Mouse (Mus musculus) CH12.LX (cell line): ENCODE results near the gene Agxt2. TPM values are rescaled to one million over a fixed set of nuclear protein-coding genes. Genes with fewer than 3 reads are reported as not detected.

ENCODE experiments used
- DNase-seq: peaks from one replicate; pipeline ENCODE4 v3.0.0-alpha.2; 2013; ENCODE audit errors: extremely low read depth
- H3K27ac ChIP-seq: 2 replicates; pipeline ENCODE4 v1.5.1; 2012; ENCODE audit warnings: low read depth, mild to moderate bottlenecking, control low read depth, moderate library complexity; ENCODE audit not compliant: insufficient read depth
- H3K27me3 ChIP-seq: replicated peaks from 2 replicates; pipeline ENCODE3; 2012; ENCODE audit warnings: inconsistent platforms
- H3K36me3 ChIP-seq, 2 experiments: replicated peaks in 1 of 2; 2 replicates each; pipeline versions ENCODE3 to v1.6.1; 2012; ENCODE audit warnings: inconsistent platforms in 1 of 2, low read length in 1 of 2, mild to moderate bottlenecking in 1 of 2, mixed read lengths in 1 of 2, moderate library complexity in 1 of 2; ENCODE audit not compliant: control insufficient read depth in 1 of 2, insufficient read depth in 1 of 2
- H3K4me1 ChIP-seq, 2 experiments: 2 replicates each; pipeline ENCODE4 v1.6.1; 2012; ENCODE audit warnings: inconsistent platforms in 1 of 2, moderate library complexity in 1 of 2; ENCODE audit not compliant: insufficient read depth in 2 of 2, control insufficient read depth in 1 of 2
- H3K4me2 ChIP-seq: 2 replicates; pipeline ENCODE4 v1.6.1; 2012; ENCODE audit warnings: low read depth, mild to moderate bottlenecking, control low read depth; ENCODE audit not compliant: poor library complexity, insufficient read depth, severe bottlenecking
- H3K4me3 ChIP-seq, 3 experiments: fragments of 150-350 bp in 1 of 3; sonication (generic) in 1 of 3; replicated peaks in 1 of 3; 2 replicates each; pipeline versions ENCODE3 to v1.5.1; 2011 to 2012; ENCODE audit warnings: low read depth in 2 of 3, low read length in 2 of 3, mild to moderate bottlenecking in 2 of 3, moderate library complexity in 2 of 3, control low read depth in 1 of 3, improper control_type of control experiment in 1 of 3, inconsistent platforms in 1 of 3, mixed read lengths in 1 of 3; ENCODE audit not compliant: poor library complexity in 1 of 3
- H3K79me2 ChIP-seq: replicated peaks from 2 replicates; pipeline ENCODE4 v1.6.1; 2012; ENCODE audit warnings: mild to moderate bottlenecking, moderate library complexity; ENCODE audit not compliant: control insufficient read depth, poor library complexity, insufficient read depth, severe bottlenecking; ENCODE audit errors: extremely low read depth
- H3K9ac ChIP-seq: 2 replicates; pipeline ENCODE4 v1.6.1; 2012; ENCODE audit warnings: low read depth, mild to moderate bottlenecking, control low read depth, moderate library complexity; ENCODE audit not compliant: insufficient read depth
- H3K9me3 ChIP-seq: replicated peaks from 2 replicates; pipeline ENCODE3; 2012; ENCODE audit warnings: low read length, inconsistent platforms, mixed read lengths
- BHLHE40 ChIP-seq: IDR thresholded peaks from 2 replicates; pipeline ENCODE4 v1.6.1; 2011; ENCODE audit warnings: mild to moderate bottlenecking, low read depth, low read length, improper control_type of control experiment
- CHD1 ChIP-seq: IDR thresholded peaks from 2 replicates; pipeline ENCODE4 v1.6.1; 2012; ENCODE audit warnings: low read depth, low read length, improper control_type of control experiment, inconsistent platforms
- CHD2 ChIP-seq: IDR thresholded peaks from 2 replicates; pipeline ENCODE4 v1.6.1; 2011; ENCODE audit warnings: low read length, improper control_type of control experiment
- CTCF ChIP-seq, 2 experiments: IDR thresholded peaks in 1 of 2; conservative IDR thresholded peaks in 1 of 2; 2 replicates each; pipeline ENCODE4 v1.5.1; 2011 to 2012; ENCODE audit warnings: low read depth in 2 of 2, low read length in 2 of 2, improper control_type of control experiment in 1 of 2, inconsistent platforms in 1 of 2, mild to moderate bottlenecking in 1 of 2, moderate library complexity in 1 of 2
- E2F4 ChIP-seq: IDR thresholded peaks from 2 replicates; pipeline ENCODE4 v1.6.1; 2011; ENCODE audit warnings: low read depth, low read length, improper control_type of control experiment; ENCODE audit not compliant: insufficient replicate concordance
- ELF1 ChIP-seq: IDR thresholded peaks from 2 replicates; pipeline ENCODE4 v1.6.1; 2014; ENCODE audit warnings: low read depth, mild to moderate bottlenecking, inconsistent platforms, low read length, improper control_type of control experiment
- ETS1 ChIP-seq: conservative IDR thresholded peaks from 2 replicates; pipeline ENCODE4 v1.6.1; 2012; ENCODE audit warnings: low read depth, mild to moderate bottlenecking, inconsistent platforms, low read length, improper control_type of control experiment, moderate library complexity
- IRF4 ChIP-seq: IDR thresholded peaks from 2 replicates; pipeline ENCODE4 v1.6.1; 2014; ENCODE audit warnings: low read depth, mild to moderate bottlenecking, inconsistent platforms, low read length, improper control_type of control experiment
- JUND ChIP-seq: conservative IDR thresholded peaks from 2 replicates; pipeline ENCODE4 v1.6.1; 2011; ENCODE audit warnings: low read depth, low read length, improper control_type of control experiment
- KAT2A ChIP-seq: IDR thresholded peaks from 2 replicates; pipeline ENCODE4 v1.6.1; 2012; ENCODE audit warnings: low read length, improper control_type of control experiment, inconsistent platforms; ENCODE audit not compliant: insufficient replicate concordance
- MAX ChIP-seq: IDR thresholded peaks from 2 replicates; pipeline ENCODE4 v1.6.1; 2011; ENCODE audit warnings: low read length, improper control_type of control experiment
- MAZ ChIP-seq: IDR thresholded peaks from 2 replicates; pipeline ENCODE4 v1.6.1; 2012; ENCODE audit warnings: low read depth, mild to moderate bottlenecking, inconsistent platforms, low read length, improper control_type of control experiment, moderate library complexity
- MEF2A ChIP-seq: IDR thresholded peaks from 2 replicates; pipeline ENCODE4 v1.6.1; 2014; ENCODE audit warnings: low read depth, mild to moderate bottlenecking, inconsistent platforms, low read length, improper control_type of control experiment, borderline replicate concordance
- MXI1 ChIP-seq: IDR thresholded peaks from 2 replicates; pipeline ENCODE4 v1.6.1; 2011; ENCODE audit warnings: mild to moderate bottlenecking, low read depth, low read length, improper control_type of control experiment
- MYC ChIP-seq: IDR thresholded peaks from 2 replicates; pipeline ENCODE4 v1.6.1; 2011; ENCODE audit warnings: low read depth, mild to moderate bottlenecking, improper control_type of control experiment, low read length
- NRF1 ChIP-seq: IDR thresholded peaks from 2 replicates; pipeline ENCODE4 v1.6.1; 2014; ENCODE audit warnings: low read depth, mild to moderate bottlenecking, inconsistent platforms, low read length, improper control_type of control experiment, moderate library complexity
- POLR2A ChIP-seq: IDR thresholded peaks from 2 replicates; pipeline ENCODE4 v1.6.1; 2011; ENCODE audit warnings: low read depth, mild to moderate bottlenecking, improper control_type of control experiment, low read length
- POLR2AphosphoS2 ChIP-seq: IDR thresholded peaks from 2 replicates; pipeline ENCODE4 v1.6.1; 2011; ENCODE audit warnings: low read depth, low read length, improper control_type of control experiment
- RCOR1 ChIP-seq: conservative IDR thresholded peaks from 2 replicates; pipeline ENCODE4 v1.6.1; 2012; ENCODE audit warnings: low read depth, mild to moderate bottlenecking, inconsistent platforms, low read length, improper control_type of control experiment
- SIN3A ChIP-seq: IDR thresholded peaks from 2 replicates; pipeline ENCODE4 v1.6.1; 2012; ENCODE audit warnings: low read length, improper control_type of control experiment, inconsistent platforms
- TCF12 ChIP-seq: IDR thresholded peaks from 2 replicates; pipeline ENCODE4 v1.6.1; 2014; ENCODE audit warnings: low read depth, mild to moderate bottlenecking, inconsistent platforms, low read length, improper control_type of control experiment
- ZC3H11A ChIP-seq: IDR thresholded peaks from 2 replicates; pipeline ENCODE4 v1.6.1; 2012; ENCODE audit warnings: low read depth, mild to moderate bottlenecking, inconsistent platforms, low read length, improper control_type of control experiment
- ZKSCAN1 ChIP-seq: IDR thresholded peaks from 2 replicates; pipeline ENCODE4 v1.6.1; 2012; ENCODE audit warnings: low read depth, inconsistent platforms, low read length, improper control_type of control experiment, borderline replicate concordance
- ZMIZ1 ChIP-seq: IDR thresholded peaks from 2 replicates; pipeline ENCODE4 v1.6.1; 2012; ENCODE audit warnings: low read depth, mild to moderate bottlenecking, inconsistent platforms, low read length, improper control_type of control experiment
- ZNF384 ChIP-seq: IDR thresholded peaks from 2 replicates; pipeline ENCODE4 v1.6.1; 2012; ENCODE audit warnings: low read depth, low read length, improper control_type of control experiment, inconsistent platforms
- dilution Hi-C: fragments of 300-500 bp; cut with MboI; formaldehyde crosslinking; loops from 2 replicates; pipeline ENCODE4 v1.14.3; 2020; ENCODE audit warnings: low sequenced_read_pairs; ENCODE audit not compliant: extremely low pct_unique_long_range_greater_than_20kb, extremely low pct_ligation_motif_present
- in situ Hi-C: fragments of 300-500 bp; cut with MboI; formaldehyde crosslinking; loops from 3 replicates; pipeline ENCODE4 v1.14.3; 2019; ENCODE audit warnings: low sequenced_read_pairs, low pct_ligation_motif_present, low pct_unique_long_range_greater_than_20kb, mixed read lengths
- polyA plus RNA-seq: library from polyadenylated mRNA; unstranded; fragments of >175 nt; gene quantifications from 2 replicates; pipeline ENCODE4 v1.2.1, GENCODE M21; 2012; ENCODE audit warnings: low read depth; ENCODE audit not compliant: insufficient read length
- total RNA-seq, 2 experiments: library from RNA; depleted of rRNA; stranded (reverse); fragments of 300-350 nt in 1 of 2; fragments of >200 nt in 1 of 2; gene quantifications; 2 replicates each; pipeline ENCODE4 v1.2.3; 2012 to 2014

Gene Agxt2
- total and polyA plus RNA-seq, 3 experiments = 0.14 TPM; not detected in 2

- dilution Hi-C loops (no loop called here), in situ Hi-C loops (no loop called here)
- Histone ChIP-seq H3K9ac (no peak overlapping the region), H3K79me2 (no peaks in the 10 kb centered on the region), H3K4me2 (no peak overlapping the region), H3K27me3 (no peaks in the 10 kb centered on the region), H3K27ac (no peak overlapping the region), H3K4me1 (no peaks in the 10 kb centered on the region), H3K36me3 (no peaks in the 10 kb centered on the region), H3K4me3 (no peak overlapping the region), H3K9me3 (no peaks in the 10 kb centered on the region)
- TF ChIP-seq MAZ (no peak), POLR2AphosphoS2 (no peak), ZC3H11A (no peak), RCOR1 (no peak), NRF1 (no peak), IRF4 (no peak), CHD2 (no peak), POLR2A (no peak), JUND (no peak), E2F4 (no peak), CHD1 (no peak), ZKSCAN1 (no peak), MXI1 (no peak), ZNF384 (no peak), MYC (no peak), ELF1 (no peak), ZMIZ1 (no peak), MEF2A (no peak), CTCF (conservative IDR thresholded peaks at IDR 0.05 in 1 of 2, IDR thresholded peaks at IDR 0.05 in 1 of 2; ENCODE audit: low read depth in 2 of 2, low read length in 2 of 2) (no peak), BHLHE40 (no peak)
- DNase-seq = no peak
Observed at GRCm38 (mm10) chr15:10387263-10387662, 28.9 kb downstream of the Agxt2 start.

GRCm38 (mm10) chr15:10399795-10400194 is 41.5 kb downstream of the Agxt2 start:
- Histone ChIP-seq H3K4me3 (no peak overlapping the region), H3K36me3 (no peaks in the 10 kb centered on the region)
- no peak for DNase-seq

More at GRCm38 (mm10) chr15:10399795-10400194, 41.5 kb downstream of the Agxt2 start:
- Histone ChIP-seq H3K79me2 (no peaks in the 10 kb centered on the region), H3K4me1 (no peaks in the 10 kb centered on the region), H3K9ac (no peak overlapping the region), H3K4me2 (no peak overlapping the region), H3K27ac (no peak overlapping the region), H3K9me3 (peaks cover 2% of the 10 kb centered on the region), H3K27me3 (no peaks in the 10 kb centered on the region)
- dilution Hi-C loops (no loop called here), in situ Hi-C loops (no loop called here)
- TF ChIP-seq NRF1 (no peak), MXI1 (no peak), KAT2A (no peak), ETS1 (no peak), POLR2AphosphoS2 (no peak), SIN3A (no peak), MEF2A (no peak), RCOR1 (no peak), CTCF (conservative IDR thresholded peaks at IDR 0.05 in 1 of 2, IDR thresholded peaks at IDR 0.05 in 1 of 2; ENCODE audit: low read depth in 2 of 2, low read length in 2 of 2) (no peak), TCF12 (no peak), MAX (no peak)
